Mouse (Mus musculus) right cerebral cortex, postnatal 10 days (tissue): ENCODE measurements at regions not wholly inside any gene's neighbourhood (a gene's known extent, or its start where the extent isn't known, plus 50 kb on each side); places are given as distances from the start of the nearest gene placed in this dataset.

ENCODE experiments used
- DNase-seq, 2 experiments: peaks; one replicate each; pipeline ENCODE4 v3.0.0; 2021; ENCODE audit warnings: low spot score in 2 of 2

DNA sequence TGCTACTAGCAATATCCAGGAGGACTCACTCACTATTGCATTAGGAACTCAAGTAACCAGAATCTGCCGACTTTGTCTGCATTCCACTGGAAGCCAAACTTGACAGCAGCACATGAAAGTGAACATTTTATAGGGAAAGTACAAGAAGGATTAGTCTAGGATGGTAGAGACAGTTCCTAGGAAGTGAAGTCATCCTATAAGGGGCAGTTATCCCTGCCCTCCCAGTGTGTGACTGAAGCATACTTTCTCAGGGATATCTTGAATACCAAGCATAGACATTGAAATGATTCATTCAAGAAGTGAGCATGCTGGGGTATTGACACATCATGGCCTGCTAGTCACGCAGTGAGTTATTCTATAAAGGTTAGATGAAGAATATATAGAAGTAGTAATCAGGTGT, 632.2 kb upstream of the Zeb2 start:
- DNase-seq, result no peak

DNA sequence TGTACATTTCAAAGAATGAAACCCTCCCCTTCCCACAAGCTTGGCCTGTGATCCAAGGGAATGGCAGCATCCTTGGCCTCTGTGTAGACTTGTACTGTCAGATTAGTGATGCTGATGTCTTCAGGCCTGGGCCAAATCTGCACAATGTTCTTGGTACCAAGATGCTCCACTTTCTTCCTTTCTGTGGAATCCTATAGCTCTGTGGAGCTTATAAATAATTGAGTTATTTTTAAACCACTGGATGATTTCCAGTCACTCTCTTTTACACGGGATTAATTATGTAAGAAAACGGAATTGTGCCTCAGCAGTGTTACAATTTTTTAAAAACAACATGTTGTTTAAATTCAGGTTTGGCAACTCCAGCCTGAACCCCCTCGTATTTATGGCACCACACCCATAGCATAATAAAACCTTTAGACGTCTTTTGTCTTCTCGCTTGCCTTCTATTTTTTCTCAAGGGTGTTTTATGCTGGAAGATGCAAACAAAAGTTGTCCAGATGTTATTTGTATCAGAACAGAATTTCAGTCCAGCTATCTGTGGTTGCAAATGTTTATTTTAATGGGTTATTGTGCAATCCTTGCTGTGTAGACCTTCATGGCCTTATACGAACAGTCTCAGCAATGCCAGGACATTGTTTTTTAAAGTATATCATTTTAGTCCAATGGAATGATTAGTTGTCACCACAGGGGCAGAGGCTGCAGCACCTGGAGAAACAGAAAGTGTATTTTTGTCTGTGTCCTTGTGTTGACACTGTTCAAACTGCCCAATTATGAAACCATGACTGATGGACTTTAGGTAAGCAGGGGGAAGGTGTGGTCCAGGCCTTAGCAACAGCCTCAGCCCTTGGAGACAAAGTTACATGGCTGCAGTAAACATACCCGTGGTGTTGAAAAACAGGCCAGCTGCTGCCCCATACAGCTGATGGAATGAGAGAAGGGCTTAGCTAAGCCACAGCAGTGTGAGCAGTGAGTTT, 630.4 kb upstream of the Zeb2 start:
- DNase-seq, result no peak

DNA sequence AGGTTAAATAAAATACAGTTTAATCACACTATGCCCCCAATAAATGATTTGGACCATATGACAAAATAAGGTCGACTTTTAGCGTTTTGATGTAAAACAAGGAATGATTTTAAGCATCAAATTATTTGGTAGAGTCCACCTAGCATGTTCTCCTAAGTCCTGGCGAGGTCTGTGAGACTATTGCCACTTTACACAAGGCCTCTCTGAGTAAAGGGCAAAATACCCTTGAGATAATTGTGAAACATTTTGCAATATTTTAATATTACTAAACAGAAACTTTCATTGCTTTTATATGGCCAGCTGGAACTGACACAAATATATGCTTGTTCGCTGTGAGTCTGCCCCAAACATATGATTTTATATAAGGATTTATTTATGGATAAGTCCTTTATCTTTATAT, 629.4 kb upstream of the Zeb2 start:
- DNase-seq, result no peak

DNA sequence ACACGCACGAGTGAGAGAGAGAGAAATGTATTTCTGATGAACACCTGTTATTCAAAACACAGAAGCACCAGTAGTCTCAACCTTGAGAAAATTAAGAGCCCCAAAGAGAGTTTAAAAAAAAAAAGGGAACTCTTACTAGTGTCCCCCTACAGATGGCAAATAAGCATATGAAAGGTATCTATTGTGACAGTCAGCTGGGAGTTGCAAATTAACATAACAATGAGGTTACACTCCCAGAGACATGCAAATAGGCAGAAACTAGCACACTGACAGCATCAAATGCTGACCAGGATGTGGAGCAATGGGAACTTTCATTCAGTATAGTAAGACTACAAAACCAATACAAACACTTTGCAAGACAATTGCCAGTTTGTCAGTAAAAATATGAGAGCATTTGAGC, 619.1 kb upstream of the Zeb2 start:
- no peak for DNase-seq

DNA sequence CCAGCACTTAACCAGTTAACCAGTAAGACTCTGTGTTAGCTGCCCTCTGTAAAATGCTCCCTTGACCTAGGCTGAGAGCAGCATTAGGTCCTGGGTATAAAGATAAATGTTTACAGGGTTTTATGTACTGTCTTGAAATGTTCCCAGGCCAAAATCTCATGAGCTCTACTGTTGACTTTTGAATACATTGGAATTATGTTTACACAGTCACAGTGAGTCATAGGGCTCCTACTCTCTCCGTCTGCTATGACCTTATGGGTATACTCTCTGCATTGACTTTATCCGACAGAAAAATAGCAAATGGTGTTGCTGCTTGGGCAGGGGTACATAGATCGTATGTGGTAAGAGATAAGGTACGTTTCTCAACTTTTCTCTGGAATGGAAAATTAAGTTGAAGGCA, 596.8 kb upstream of the Zeb2 start:
- no peak for DNase-seq

DNA sequence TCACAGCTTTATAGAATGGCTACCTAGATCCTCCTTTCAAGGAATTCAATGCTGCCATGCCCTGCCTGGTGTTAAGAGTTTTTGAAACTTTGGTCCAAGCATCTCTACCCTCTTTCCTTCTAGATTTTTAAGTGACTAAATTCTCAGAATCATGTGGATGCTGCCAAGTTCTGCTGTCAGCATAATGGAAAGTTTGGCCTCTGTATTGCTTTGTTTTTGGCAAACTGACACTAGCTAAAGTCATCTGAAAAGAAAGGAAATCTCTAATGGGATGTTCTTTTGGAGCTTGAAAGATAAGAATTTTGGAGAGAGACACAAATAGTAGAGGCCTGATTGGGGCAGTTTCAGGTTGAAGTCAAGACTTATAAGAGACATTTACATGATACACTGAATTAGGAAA, 589.8 kb upstream of the Zeb2 start:
- DNase-seq, result no peak

DNA sequence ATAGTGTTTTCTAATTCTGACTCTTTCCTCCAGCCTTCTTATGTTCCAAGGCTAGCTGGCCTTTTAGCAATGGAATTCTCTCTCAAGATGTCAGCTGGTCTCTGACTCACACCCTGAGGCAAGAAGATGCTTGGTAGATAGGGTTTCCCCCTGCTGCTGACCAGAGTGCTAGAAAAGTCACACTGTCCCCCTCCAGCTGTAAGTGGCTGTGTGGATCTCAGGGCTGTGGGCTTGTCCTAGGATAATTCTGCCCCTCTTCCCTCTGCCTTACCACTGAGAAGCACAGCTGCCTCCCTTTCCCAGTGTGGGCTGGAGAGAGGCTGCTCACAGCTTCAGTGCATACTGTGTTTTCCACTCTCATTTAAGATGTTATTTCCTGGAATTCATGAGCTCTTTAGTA, 585.3 kb upstream of the Zeb2 start:
- no peak for DNase-seq

DNA sequence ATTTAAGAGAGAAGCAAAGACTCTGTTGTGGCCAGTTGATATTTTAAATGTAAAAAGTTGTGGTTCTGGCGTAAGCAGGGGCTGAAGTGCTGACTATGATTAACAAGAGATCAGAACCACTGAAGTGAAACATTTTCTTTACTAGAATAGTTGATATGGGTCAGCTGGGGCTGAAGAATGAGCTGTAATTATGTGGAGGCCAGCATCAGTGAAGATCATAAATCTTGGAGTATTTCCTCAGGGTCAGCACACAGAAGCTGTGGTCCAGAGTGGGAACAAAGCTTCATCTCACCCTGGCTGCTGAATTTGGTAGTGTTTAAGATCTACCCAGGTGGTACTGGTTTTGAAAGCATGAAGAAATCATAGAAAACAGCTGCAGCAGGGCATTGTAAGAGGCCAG, 583.4 kb upstream of the Zeb2 start:
- no peak for DNase-seq

DNA sequence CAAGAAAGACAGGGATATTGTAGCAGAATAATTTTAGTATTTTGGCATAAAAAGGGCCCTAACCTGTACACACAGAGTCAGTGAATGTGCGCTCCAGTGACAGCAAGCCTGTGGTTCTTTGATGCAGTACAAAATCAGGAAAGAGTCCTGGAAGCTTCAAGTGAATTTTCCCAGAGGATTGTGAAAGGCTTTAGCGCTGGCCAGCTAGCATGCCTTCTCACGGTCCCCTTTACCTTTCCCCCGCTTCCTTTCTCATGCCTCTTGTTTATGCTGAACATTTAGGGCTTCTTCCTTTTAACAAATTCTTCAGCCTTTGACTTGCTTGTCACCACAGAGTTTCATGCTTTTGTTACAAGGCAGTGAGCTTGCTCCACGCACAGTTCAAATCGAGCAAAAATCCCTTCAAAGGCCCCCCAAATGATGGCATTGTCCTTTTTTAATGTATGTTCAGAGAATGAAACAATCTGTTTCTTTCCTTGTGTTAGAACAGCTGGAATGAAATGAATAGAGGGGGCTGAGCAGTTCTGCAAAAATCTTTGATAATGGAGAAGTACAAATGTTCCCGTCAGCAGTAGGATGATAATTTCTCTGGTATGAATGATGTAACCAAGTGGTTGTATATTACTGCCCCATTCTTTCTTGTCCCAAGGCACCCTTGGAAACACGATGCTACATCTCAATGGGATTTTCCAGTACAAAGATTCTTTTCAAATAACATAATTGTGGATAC, 576.3 kb upstream of the Zeb2 start:
- DNase-seq, result no peak

DNA sequence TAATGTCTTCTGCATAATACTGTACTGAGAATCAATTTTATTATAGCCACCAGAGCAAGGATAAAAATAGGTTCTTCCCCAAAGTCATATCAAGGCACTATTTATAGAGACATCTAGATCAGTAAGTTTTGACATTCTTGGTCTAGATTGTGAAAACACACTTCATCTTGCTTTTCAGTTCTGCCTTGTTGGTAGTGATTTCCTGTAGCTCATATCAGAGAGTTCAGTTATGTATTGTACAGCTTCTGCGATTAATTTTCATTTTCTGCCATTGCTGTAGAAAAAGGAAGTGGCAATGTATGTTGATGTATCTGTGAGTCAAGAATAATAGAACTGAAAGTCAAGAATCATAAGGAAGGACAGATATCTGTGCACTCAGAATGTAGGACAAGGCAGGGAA, 575.6 kb upstream of the Zeb2 start:
- no peak for DNase-seq

DNA sequence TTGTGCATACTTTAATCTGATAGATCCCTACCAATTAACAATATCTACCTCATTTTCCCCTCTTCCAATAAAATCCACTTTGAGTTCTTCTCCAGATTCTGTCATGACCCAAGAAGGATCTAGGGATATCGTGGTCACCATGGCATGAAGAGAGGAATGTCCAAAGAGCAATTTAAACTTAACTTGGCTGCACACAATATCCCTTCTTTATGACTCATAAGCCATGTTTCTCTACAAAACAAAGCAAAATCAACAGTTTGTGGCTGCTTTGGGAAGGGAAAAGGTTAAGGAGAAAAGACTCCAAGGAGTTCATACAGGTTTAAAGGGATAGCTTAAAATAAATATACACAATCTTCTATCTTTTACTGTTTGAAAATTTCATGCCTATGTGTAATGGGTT, 571.8 kb upstream of the Zeb2 start:
- no peak for DNase-seq

DNA sequence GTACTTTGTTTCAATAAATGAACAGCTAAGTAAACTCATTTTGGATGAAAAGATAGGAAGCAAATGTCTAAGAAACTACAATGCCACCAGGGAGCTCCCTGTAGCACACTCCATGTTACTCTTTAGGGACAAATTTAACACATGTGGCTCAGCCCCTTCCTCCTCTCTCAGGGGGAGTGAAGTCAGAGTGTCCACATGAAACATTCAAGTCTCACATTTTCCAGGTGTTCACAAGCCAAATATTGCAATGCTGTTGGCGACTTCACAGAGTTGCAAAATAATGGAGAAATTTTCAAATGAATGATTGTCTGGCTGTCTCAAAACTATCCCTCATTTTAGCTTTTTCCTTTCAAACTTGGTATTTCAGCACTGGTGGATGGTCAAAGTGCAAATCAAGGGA, 564.1 kb upstream of the Zeb2 start:
- DNase-seq, result no peak

DNA sequence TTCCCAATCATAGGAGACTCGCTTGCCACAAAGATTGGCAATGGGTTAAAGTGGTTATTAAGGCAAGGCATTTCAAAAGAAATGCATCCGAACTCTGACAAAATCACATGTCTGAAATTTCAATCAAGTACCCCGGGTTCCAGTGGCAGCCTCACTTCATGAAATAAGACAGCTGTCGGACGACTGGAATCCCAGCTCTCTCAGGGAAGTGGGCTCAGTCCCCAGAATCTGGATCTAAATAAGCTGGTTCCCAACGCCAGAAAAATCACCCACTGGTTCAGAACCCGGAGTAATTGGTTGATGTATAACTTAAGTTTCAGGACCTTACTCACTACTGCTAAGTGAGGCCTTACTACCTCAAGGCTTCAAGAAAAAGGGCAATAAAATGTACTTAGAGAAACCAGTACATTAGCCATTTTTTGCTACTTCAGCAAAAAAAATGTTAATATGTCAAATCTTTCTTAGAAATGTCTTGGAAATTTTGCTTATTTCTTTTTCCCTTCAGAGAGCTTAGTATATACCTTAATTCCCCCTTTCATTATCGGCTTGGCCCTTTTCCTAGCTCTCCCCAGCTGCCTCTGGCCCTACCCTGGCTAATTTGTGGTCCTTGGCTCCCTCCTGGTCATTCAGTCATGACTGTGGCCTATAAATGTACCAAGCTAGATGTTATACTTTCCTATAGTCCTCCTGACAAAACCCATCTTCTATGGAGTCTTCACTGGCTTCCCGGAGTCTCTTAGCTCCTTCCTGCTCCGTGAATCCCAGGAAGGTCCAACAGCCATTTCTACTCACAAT, 562.1 kb upstream of the Zeb2 start:
- DNase-seq, result no peak

DNA sequence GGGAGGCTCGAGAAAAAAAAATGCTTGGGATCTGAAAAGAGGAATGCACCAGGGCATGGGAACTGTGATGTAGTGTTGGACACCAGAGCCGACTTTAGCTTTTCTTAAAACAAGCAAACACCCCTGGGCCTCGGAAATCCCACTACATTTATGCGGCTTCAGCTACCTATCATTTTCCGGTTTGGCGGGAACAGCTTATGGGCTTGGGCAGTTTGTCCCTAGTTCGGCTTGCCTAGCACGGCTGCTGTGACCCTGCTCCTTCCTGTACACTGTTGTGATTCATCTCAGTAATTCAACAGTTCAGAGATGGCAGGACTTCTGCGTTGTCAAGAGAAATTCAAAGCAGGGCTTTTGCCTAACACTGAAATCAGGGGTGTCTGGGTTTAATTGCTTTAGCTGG, 561.5 kb upstream of the Zeb2 start:
- no peak for DNase-seq

DNA sequence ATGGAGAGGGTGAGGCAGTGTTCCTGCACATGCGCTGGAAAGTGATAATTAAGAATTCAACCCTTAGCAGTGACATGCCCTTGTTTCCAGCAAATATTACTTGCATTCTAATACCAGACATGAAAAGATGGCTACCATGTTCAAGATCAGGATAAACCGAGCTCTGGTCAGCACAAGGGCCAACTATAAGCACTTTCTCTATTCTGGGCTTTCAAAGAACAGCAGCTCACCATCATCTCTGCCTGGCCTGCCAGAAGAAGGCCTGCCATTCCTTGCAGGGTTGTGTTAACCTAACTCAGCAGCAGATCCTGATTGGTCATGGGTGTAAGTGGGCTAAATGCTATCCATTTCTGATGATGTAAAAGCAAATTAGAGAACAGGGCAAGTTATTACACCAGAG, 558.6 kb upstream of the Zeb2 start:
- no peak for DNase-seq

DNA sequence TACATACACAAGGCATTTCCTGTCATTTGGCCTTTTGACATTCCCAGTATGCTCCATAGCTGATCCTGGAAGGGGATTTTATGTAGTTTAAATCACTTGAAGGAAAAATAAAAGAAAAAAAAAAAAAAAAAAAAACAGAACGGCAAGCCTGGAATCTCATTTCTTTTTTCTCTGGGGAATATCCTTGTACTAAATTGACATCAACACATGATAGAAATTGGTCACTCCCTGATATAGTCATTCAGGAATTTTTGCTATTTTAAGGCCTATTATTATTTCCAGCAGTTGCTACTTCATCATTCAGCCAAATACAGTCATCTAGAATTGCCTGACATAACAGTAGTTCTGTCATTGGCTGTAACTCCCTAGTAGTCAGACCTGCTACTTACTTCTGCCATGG, 538.8 kb upstream of the Zeb2 start:
- no peak for DNase-seq

DNA sequence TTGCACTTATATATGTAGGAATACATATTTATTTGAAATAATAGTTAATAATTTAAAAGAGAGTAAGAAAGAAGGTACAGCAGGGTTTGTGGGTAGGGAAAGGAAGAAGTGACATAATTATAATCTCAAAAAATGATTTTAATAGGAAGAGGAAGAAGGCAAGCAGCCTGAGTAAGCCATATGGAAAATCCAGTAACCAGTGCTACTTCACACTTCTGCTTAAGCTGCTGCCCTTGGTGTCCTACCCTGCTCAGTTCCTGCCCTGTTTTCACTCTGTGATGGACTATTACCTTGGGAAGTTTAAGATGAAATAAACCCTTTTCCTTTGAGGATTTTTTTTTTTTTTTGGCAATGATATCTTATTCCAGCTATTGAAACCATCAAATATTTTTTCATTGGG, 537.5 kb upstream of the Zeb2 start:
- DNase-seq, result no peak

DNA sequence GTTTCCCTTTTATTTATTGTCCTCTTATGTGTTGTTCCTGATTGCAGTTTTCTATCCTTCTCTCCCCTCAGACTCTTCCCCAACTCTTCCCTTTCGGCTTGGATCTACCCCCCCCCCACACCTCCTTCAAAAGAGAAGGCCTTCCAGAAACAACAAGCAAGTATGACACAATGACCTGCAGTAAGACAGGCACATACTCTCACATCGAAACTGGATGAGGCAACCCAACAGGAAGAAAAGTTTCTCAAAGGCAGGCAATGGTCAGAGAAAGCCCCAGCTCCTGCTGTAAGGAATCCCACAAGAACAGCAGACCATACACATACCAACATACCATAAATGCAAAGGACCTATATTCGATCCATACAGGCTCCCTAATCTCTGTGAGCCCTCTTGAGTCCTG, 535.8 kb upstream of the Zeb2 start:
- DNase-seq, result no peak

DNA sequence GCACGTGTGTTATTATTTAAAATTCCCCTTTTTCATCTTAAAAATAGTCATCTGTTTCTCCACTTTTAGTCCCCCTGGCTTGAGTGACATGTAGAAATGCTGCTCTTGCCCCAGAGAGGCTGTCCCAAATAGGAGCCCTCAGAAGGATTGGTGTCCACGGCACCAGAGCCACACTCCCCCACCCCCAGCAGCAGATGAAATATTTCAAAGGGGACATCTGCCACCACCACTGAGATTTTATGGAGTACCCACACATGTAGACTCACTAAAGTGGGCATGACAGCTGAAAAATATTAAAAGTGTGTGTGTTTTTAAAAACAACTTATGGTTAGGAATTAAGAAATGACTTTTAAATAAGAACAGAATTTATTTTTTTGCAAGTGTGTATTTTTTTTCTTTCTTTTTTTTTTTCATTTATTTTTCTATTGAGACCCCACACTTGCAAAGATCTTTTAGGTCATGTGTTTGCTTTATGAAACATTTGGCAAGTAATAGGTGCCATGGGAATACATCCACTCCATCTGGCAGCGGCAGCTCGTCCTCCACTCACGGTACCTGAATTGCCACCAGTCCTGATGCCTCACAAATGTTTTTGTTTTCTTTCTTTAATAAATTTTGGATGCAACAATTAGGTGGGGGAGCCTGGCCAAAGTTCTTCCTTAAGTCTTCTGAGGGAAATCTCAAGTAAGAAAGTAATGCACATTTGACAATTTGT, 533.2 kb upstream of the Zeb2 start:
- no peak for DNase-seq

DNA sequence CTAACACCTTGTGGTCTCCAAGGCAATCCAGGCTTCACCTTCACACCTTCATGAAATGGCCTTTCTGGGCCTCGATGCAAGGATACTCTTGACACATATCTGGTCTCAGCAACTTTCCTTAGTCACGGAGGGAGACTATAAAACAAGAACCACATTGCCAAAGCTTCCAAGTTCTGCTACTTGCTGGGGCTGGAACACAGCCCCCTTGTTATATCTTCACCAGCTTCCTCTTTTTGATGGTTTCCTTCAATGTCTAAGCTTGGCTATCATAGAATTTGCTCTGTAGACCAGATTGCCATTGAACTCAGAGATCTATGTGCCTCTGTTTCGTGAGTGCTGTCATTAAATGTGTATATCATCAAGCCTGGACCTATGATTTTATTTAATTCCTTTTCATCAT, 530.7 kb upstream of the Zeb2 start:
- DNase-seq, result no peak

DNA sequence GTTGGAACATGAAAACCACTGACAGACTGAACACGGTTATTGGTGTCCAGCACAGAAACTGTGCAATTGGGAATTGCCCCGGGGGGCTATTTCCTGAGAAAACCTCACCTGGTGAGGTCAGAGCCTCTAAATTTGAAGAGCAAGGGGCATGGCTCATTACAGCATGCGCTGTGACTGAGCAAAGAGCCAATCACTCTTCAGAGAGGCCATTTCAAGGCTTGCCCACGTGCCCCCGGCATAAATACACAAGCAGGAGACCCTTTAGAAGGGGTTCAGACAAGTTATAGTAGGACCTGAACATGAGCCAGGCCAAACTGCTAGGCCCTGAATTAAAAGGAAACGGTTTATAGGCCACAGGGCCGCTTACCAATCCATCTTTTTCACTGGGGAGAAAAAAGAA, 512.9 kb upstream of the Zeb2 start:
- no peak for DNase-seq

DNA sequence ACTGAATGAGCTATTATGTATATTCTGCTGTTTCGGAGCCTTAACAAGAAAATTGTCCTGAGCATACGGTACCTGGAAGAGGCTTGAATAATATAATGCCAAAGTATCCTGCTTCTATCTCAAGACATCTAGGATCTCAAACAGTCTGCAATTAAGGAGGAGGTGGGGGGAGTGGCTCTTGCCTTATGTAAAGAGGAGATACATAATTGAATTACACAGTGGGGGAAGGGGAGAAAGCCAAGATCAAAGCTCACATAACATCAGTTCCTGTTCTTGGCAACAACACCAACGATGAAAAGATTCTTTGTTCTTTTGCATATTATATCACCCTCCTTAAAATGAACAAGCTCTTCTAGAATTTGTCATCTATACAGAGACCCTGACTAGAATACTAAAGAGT, 512.4 kb upstream of the Zeb2 start:
- no peak for DNase-seq
